ENCODE assay signal across 10 mouse cellular contexts in the genomic region with DNA sequence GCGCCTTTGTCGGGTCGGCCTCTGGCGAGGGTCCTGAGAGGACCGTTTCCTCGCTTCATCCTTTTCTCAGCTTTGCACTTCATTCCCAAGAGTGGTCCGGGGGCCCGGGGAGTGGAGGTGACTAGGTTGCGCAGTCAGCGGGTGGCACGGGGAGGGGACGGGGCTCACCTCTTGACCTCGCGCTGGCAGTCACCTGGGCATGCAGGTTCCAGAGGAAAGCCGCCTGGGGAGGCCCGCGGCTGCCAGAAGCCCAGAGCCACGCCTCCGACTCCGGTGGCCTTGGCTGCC. TPM values are rescaled to one million over a fixed set of nuclear protein-coding genes. Genes with fewer than 3 reads are reported as not detected.
DNase-seq lines count a peak whose midpoint lies in the region; ATAC-seq and TF ChIP-seq lines count a peak whose summit lies in the region.
"Not testable (repeated sequence)": the region's sequence is repeated elsewhere in the genome, so short reads cannot be mapped to it uniquely, and the experiment has no call there.
"Had no signal": no experiment of that assay in that cellular context is flagged by ENCODE, and none has a peak within 500 bp of the region (broad histone marks: within the 10 kb centered on the region; RNA-seq: fewer than 3 reads in every experiment).

No protein-coding gene starts in this region.

- H3K36me3 ChIP-seq in forebrain, embryonic 12.5 days (replicated peaks); heart, postnatal 0 days (replicated peaks; ENCODE audit: control insufficient read depth, insufficient read depth, low read length); limb, embryonic 15.5 days; midbrain, embryonic 11.5 days (ENCODE audit: control insufficient read depth, insufficient read depth, low read length): not testable (repeated sequence)

- H3K4me3 ChIP-seq in forebrain, embryonic 12.5 days (replicated peaks) = peak overlapping the region; percentile 52
- H3K4me3 ChIP-seq in heart, postnatal 0 days (ENCODE audit: low read depth, low read length) = peak overlapping the region; percentile 48
- peak overlapping the region; percentile 43 for H3K4me3 ChIP-seq in limb, embryonic 15.5 days
- peak overlapping the region; percentile 44 for H3K4me3 ChIP-seq in midbrain, embryonic 11.5 days (ENCODE audit: low read depth, low read length)

- not testable (repeated sequence) for TF ChIP-seq CTCF in heart, postnatal 0 days (IDR thresholded peaks at IDR 0.05; ENCODE audit: low read depth)

- not testable (repeated sequence) for H3K27ac ChIP-seq in forebrain, embryonic 12.5 days; heart, postnatal 0 days (ENCODE audit: low read depth); limb, embryonic 15.5 days; midbrain, embryonic 11.5 days (ENCODE audit: low read depth, low read length)

- peak; percentile 14 for DNase-seq in cerebellum, adult 9-11 months
- not testable (repeated sequence) for DNase-seq in heart, postnatal 0 days (ENCODE audit: low spot score)
- peak; percentile 11 to 34 for DNase-seq in kidney, adult 8-10 months
- DNase-seq in midbrain, embryonic 11.5 days (ENCODE audit: low spot score, missing footprints) = peak; percentile 92
- peak; percentile 20 for DNase-seq in right cerebral cortex, postnatal 4 days

- under 1% methylated on average over 19 of the region's 20 CpGs for WGBS in forebrain, embryonic 12.5 days
- 3% methylated on average over 12 of the region's 20 CpGs for WGBS in heart, postnatal 0 days
- WGBS in limb, embryonic 15.5 days = 0% methylated on average over 12 of the region's 20 CpGs
- WGBS in midbrain, embryonic 11.5 days = 1% methylated on average over 16 of the region's 20 CpGs

- ATAC-seq in forebrain, embryonic 12.5 days (ENCODE audit: low FRiP score); heart, postnatal 0 days (ENCODE audit: insufficient read depth, low read depth); limb, embryonic 15.5 days (ENCODE audit: insufficient number of reproducible peaks, low FRiP score, low TSS enrichment, low read depth); midbrain, embryonic 11.5 days (ENCODE audit: low FRiP score): not testable (repeated sequence)

- not testable (repeated sequence) for H3K9me3 ChIP-seq in forebrain, embryonic 12.5 days; heart, postnatal 0 days (replicated peaks; ENCODE audit: control insufficient read depth, low read length); limb, embryonic 15.5 days; midbrain, embryonic 11.5 days (ENCODE audit: control insufficient read depth, low read length)

- peak overlapping the region; percentile 61 for H3K9ac ChIP-seq in forebrain, embryonic 12.5 days
- H3K9ac ChIP-seq in heart, postnatal 0 days (replicated peaks; ENCODE audit: low read depth, low read length); limb, embryonic 15.5 days: not testable (repeated sequence)
- peak overlapping the region; percentile 69; the same call in 1 of the 2 replicates for H3K9ac ChIP-seq in midbrain, embryonic 11.5 days (ENCODE audit: low read length)

- TF ChIP-seq EP300 in heart, postnatal 0 days (IDR thresholded peaks at IDR 0.05; ENCODE audit: low read depth) = not testable (repeated sequence)

- not testable (repeated sequence) for H3K4me1 ChIP-seq in forebrain, embryonic 12.5 days; heart, postnatal 0 days (ENCODE audit: control insufficient read depth, insufficient read depth); limb, embryonic 15.5 days; midbrain, embryonic 11.5 days (ENCODE audit: control insufficient read depth, insufficient read depth, low read length)

- H3K27me3 ChIP-seq in forebrain, embryonic 12.5 days; heart, postnatal 0 days (ENCODE audit: control insufficient read depth, insufficient read depth, low read length); limb, embryonic 15.5 days; midbrain, embryonic 11.5 days (ENCODE audit: control insufficient read depth, insufficient read depth, low read length): not testable (repeated sequence)

- H3K4me2 ChIP-seq in forebrain, embryonic 12.5 days = peak overlapping the region; percentile 66
- peak overlapping the region; percentile 65 for H3K4me2 ChIP-seq in heart, postnatal 0 days (ENCODE audit: low read depth, low read length)
- H3K4me2 ChIP-seq in limb, embryonic 15.5 days = peak overlapping the region; percentile 78
- peak overlapping the region; percentile 50 for H3K4me2 ChIP-seq in midbrain, embryonic 11.5 days

RNA-seq across cellular contexts. Expression of a gene that starts 0.4 kb away (rescaled TPM):
- 6.1 and 6.3 TPM in 2 replicates for polyA plus RNA-seq in forebrain, embryonic 12.5 days (2016; fragmentation: Nextera tagmentation; extraction: Ambion mirVana)
- total RNA-seq in heart, postnatal 0 days (2014; rRNA removed; ENCODE audit: low replicate concordance) = 2.7 TPM in 1 of 2 replicates, not detected in the other
- 1.3 and 1.6 TPM in 2 replicates for polyA plus RNA-seq in heart, postnatal 0 days (2015; fragmentation: Nextera tagmentation; extraction: Ambion mirVana)
- 1.9 and 2.2 TPM in 2 replicates for polyA plus RNA-seq in limb, embryonic 15.5 days (2015; fragmentation: Nextera tagmentation; extraction: Ambion mirVana)
- 5.0 and 6.2 TPM in 2 replicates for polyA plus RNA-seq in midbrain, embryonic 11.5 days (2014; fragmentation: Nextera tagmentation; extraction: Ambion mirVana)
- total RNA-seq: granulocyte monocyte progenitor cell, adult 5-6 weeks had no signal

RNA-seq across cellular contexts. Expression of a gene that starts 19.7 kb away (rescaled TPM):
- not detected in 2 replicates for polyA plus RNA-seq in forebrain, embryonic 12.5 days (2016; fragmentation: Nextera tagmentation; extraction: Ambion mirVana)
- not detected in 2 replicates for total RNA-seq in heart, postnatal 0 days (2014; rRNA removed; ENCODE audit: low replicate concordance)
- not detected in 2 replicates for polyA plus RNA-seq in heart, postnatal 0 days (2015; fragmentation: Nextera tagmentation; extraction: Ambion mirVana)
- polyA plus RNA-seq in limb, embryonic 15.5 days (2015; fragmentation: Nextera tagmentation; extraction: Ambion mirVana) = not detected in 2 replicates
- polyA plus RNA-seq in midbrain, embryonic 11.5 days (2014; fragmentation: Nextera tagmentation; extraction: Ambion mirVana) = not detected in 2 replicates
- total RNA-seq: granulocyte monocyte progenitor cell, adult 5-6 weeks; left cerebral cortex, adult 8-10 months had no signal
- polyA plus RNA-seq: cerebellum, adult 2 months had no signal
